Mouse (Mus musculus) left cerebral cortex, adult 11 months (tissue): ENCODE measurements around the gene Dapk3.
A peak's percentile ranks its signal among the peaks of the same experiment; 100 is the strongest.
"Not testable (repeated sequence)": the region's sequence is repeated elsewhere in the genome, so short reads cannot be mapped to it uniquely, and the experiment has no call there.

Source experiments
- DNase-seq: peaks from one replicate; pipeline ENCODE4 v3.0.0; 2022; ENCODE audit warnings: low spot score

The Dapk3 gene

DNA sequence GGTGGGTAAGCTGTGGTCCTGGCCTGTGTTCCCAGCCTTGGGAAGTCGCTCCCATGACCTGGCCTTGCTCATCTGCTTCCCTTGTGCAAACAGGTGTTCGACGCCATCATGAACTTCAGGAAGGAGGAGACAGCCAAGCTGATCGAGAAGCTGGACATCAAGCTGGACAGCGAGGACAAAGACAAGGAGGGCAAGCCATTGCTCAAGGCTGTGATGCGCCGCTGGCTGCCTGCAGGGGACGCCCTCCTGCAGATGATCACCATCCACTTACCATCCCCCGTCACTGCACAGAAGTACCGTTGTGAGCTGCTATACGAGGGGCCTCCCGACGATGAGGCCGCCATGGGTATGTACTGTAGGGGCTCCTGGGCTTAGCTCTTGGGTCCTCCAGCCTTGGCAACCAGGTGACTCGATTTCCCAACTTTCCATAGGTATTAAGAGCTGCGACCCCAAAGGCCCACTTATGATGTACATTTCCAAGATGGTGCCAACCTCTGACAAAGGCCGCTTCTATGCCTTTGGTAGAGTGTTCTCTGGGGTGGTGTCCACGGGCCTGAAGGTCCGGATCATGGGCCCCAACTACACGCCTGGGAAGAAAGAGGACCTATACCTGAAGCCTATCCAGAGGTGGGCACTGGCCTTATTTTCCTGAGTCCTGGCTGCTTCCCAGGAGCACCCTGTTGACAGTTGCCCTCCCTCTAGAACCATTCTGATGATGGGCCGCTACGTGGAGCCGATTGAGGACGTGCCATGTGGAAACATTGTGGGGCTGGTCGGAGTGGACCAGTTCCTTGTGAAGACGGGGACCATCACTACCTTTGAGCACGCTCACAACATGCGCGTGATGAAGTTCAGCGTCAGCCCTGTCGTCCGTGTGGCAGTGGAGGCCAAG lies 3.1 kb upstream of the Dapk3 start:
- no peak for DNase-seq

DNA sequence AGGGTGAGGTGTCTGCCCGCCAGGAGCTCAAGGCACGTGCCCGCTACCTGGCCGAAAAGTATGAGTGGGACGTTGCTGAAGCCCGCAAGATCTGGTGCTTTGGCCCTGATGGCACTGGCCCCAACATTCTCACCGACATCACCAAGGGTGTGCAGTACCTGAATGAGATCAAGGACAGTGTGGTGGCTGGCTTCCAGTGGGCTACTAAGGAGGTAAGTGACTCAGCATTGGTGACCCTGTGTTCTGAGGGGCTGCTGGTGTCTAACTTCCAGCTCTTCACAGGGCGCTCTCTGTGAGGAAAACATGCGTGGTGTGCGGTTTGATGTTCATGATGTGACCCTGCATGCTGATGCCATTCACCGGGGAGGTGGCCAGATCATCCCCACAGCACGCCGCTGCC lies 1.9 kb upstream of the Dapk3 start:
- no peak for DNase-seq

DNA sequence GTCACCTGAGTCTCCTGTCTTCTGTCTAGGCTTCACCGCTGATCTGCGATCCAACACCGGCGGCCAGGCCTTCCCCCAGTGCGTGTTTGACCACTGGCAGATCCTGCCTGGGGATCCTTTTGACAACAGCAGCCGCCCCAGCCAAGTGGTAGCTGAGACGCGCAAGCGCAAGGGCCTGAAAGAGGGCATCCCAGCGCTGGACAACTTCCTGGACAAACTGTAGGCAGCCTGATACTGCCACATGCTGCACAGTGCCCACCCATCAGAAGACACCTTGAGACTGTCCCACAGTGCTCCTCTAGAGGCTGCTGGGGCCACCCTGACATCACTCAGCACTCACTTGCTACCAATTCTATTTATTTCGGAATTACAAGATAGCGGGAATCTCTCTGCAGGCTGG lies 945 bp upstream of the Dapk3 start:
- not testable (repeated sequence) for DNase-seq

DNA sequence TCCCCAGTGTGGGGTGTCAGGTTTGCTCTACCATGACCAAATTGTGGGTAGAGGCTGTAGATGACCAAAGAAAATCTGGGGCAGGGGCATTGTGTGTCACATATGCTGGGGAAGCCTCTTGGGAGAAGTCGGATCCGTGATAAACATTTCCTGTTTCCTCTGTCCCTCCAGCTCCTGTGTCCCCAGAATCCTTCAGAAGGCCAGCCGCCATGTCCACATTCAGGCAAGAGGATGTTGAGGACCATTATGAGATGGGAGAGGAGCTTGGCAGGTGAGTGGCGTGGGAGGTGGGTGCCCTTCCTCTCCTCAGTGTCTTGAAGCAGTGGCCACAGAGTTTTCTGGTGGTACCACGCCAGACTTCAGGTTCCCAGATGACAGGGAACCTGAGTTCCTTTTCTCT lies 1.0 kb downstream of the Dapk3 start, which contains the start of gene 4930442H23Rik:
4930442H23Rik (minus strand) TSS at position 45 of the 400 bp plus-strand sequence.
- DNase-seq = no peak

DNA sequence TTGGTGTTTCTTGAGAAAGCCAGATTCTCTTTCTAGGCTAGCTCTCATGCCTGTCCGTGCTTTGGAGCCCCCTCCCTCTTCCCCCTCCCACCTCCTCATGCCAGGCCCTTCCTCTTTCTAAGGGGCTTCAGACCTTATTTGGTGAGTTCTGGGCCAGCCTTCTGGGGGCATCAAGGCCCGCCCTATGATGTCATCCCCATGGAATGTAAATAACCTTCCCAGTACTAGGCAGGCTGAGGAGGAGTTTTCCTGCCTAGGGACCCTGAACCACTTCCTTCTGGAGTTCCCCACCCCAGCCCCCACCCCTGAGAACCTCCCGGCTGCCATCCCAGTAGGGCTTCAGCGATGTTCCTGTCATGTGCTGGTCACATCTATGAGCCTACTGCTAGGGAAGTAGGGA lies 2.0 kb downstream of the Dapk3 start:
- DNase-seq = no peak

DNA sequence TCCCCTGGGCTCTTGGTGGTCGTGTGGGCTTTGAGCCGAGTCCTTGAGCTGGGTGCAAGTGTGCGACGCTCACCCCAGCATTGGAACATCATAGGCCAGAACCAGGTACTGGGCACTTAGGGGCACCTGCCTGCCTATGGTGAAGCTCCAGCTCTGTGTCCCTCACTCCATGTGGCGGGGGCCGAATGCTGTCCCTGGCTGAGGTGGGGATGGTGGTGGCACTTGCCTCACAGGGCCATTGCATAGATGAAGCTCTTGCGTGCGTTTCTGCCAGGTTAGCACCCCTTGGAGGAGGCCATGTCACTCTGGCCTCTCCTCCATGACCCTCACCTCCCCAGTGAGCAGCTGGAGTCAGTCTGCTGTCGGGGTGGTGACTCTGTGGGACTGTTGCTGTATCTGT lies 4.4 kb downstream of the Dapk3 start:
- no peak for DNase-seq

DNA sequence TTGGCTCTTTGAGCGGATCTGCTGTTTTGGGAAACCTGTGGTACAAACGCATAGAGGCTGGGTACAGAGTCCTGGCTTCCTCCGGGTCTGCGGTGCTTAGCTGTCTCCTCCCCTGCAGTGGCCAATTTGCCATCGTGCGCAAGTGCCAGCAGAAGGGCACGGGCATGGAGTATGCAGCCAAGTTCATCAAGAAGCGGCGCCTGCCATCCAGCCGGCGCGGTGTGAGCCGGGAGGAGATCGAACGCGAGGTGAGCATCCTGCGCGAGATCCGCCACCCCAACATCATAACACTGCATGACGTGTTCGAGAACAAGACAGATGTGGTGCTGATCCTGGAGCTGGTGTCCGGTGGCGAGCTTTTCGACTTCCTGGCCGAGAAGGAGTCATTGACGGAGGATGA lies 7.0 kb downstream of the Dapk3 start:
- DNase-seq = no peak

DNA sequence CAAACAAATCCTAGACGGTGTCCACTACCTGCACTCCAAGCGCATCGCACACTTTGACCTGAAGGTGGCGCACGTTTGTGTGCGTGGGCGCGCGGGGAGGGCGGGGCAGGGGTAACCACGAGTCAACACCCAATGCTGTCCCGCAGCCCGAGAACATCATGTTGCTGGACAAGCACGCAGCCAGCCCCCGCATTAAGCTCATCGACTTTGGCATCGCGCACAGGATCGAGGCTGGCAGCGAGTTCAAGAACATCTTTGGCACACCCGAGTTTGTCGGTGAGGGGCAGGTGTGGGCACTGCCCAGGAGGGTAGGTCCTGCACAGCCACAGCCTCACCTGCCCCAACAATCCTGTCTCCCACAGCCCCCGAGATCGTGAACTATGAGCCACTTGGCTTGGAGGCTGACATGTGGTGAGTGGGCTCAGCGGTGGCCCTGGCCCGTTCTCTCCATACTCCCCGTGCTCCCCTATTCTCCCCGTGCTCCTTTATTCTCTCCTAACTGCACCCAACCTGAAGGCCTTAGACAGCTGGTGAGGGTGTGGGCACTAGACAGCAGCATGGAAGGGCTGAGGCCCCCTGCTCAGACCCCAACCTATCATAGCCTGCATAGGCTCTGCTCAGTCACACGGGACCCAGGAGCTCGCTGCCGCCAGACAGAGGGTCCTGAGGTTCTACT lies 7.6 kb downstream of the Dapk3 start:
- no peak for DNase-seq

DNA sequence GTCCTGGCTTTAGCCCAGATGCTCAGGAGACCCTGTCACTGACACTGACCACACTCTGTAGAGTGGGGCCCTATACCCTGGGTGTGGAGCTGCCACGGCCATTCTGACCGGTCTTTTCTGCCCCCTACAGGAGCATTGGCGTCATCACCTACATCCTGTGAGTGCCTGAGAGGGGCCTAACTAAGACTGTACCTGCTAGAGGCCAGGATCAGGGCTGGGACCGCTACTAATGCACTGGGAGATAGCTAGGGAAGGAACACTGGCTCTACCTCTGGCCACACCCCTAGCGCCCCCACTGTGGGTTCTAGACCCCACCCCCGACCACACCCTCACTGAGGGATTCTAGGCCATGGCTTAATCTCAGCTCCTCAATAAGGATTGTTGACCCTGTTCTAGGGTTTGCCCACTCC lies 8.1 kb downstream of the Dapk3 start:
- no peak for DNase-seq

DNA sequence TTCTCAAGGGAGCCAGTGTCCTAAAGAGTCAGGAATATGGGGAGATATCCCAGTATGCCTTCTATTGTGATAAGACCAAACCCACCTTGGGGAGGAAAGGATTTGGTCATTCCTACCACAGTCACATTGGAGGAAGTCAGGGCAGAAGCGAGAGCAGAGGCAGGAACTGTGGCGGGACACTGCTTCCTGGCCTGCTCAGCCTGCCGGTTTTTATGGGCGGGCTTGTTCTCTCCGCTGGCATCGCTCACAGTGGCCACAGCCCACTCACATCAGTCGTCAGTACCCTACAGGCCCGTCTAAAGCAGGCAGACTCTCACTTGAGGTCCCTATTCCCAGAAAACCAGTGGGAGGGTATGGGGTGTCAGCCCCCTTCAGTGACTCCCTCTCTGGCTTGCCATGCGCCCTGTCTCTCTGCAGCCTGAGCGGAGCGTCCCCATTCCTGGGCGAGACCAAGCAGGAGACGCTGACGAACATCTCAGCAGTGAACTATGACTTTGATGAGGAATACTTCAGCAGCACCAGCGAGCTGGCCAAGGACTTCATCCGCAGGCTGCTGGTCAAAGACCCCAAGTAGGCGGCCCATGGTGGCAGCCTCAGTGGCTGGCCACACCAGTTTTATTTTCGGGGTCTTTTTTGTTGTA lies 8.7 kb downstream of the Dapk3 start:
- DNase-seq = no peak

DNA sequence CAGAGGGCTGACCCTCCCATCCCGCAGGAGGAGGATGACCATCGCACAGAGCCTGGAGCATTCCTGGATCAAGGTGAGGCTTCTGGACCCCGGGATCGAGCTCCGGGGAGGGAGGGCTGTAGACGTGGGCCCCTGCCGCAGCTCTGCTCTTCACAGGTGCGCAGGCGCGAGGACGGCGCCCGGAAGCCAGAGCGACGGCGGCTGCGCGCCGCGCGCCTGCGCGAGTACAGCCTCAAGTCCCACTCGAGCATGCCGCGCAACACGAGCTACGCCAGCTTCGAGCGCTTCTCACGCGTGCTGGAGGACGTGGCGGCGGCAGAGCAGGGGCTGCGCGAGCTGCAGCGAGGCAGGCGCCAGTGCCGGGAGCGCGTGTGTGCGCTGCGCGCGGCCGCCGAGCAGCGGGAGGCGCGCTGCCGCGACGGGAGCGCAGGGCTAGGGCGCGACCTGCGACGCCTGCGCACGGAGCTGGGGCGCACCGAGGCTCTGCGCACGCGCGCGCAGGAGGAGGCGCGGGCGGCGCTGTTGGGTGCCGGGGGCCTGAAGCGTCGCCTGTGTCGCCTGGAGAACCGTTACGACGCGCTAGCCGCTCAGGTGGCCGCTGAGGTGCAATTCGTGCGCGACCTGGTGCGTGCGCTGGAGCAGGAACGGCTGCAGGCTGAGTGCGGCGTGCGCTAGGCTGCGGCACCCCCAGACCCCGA lies 9.6 kb downstream of the Dapk3 start:
- peak; percentile 86 for DNase-seq

DNA sequence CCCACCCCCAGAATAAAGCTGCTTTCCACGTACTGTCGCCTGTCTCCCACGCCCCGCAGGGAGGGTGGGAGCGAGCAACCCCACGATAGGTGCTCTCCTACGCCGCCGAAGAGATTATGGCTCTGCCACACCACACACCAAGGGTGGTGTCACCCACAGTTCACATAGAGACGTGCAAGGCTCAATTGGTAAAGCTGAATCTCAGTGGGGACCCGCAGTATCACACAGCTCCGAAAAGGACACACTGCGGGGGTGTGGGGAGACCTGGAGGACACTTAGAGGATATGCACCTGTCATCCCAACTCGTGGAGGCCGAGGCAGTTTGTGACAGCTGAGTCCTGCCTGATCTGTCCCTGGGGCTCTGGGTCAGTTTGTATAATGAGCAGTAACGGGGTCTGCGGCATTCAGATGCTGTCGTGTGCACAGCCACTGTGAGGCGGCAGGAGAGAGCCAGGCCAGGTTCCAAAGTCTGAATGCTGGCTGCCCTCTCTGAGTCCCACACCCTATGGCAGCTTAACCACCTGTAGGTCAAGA lies 10.2 kb downstream of the Dapk3 start:
- DNase-seq = no peak

DNA sequence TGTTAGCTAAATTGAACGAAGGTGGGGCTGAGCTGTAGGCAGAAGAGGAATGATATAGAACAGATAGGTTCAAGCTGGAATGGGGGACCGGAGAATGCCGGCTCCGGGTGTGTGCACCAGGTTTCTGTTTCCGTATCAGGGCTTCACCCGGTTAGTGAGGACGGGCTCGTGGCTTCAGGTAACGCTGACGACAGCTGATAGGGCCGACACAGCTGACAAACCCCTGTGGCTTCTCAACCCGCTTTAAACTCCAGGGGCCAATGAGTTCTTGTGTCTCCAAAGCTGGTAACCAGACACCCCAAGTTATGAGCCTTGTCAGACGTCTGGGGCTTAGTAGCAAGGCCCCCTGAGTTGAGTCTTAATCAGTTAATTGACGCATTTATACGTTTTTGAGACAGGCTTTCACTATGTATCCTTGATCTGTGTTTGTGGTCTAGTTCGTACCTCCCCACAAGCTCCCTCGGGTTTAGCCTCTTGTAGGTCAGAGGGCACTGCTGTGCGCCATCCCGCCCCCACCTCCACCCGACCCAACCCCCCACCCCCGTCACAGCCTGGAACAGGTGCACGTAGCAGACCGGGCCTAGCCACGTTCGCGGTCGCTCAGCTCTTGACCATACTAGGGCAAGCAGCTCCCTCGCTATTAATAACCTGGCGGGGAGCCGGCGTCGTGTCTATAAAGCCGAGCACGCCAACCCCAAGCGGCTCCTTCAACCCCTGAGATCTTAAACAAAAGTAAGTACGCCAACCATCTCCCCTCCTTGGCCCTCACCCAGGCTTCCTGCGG lies 11.4 kb downstream of the Dapk3 start:
- DNase-seq = no peak

DNA sequence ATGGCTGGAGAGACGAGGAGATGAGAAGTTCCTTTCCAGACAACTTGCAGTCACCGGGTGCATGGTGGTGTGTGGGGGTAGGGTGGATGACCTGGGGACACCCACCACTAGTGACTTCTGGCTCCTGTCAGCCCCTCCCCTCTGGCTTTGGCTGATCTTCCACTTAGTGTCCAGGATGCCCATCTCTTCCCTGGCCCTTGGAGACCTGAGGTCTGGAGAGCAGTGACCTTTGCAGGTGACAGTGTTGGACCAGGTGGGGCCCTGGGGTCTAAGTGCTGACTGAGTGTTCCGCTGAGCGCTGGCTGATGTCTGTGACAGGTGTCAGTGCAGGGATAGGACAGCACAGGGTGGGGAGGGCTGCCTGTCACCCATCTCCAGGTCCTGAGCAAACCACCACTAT lies 12.5 kb downstream of the Dapk3 start:
- no peak for DNase-seq

DNA sequence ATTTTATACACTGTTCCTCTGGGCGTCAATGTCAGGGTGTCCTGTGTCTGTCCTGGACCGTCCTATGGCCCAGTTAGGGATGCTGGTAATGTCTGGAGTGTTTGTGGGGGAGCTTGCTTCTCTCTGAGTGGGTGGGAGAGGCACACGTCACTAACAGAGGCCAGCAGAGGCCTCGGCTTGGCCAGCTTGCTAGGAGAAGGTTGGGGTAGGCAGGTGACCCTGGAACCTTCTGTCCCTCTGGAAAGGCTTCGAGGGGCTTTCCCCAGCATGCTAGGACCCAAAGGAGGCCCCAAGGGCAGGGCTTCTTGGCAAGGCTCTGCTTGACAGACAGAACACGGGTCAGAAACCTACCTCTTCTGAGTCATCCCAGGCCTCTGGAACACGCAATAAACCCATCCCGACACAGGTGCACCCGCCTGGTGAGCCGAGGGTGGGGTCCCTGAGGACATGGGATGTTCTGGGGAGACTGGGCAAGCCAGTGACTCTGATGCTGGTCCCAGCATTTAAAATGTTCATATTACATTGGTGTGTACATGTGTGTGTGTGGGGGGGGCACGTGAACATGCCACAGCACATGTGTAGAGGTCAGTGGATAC lies 13.8 kb downstream of the Dapk3 start:
- DNase-seq = no peak

DNA sequence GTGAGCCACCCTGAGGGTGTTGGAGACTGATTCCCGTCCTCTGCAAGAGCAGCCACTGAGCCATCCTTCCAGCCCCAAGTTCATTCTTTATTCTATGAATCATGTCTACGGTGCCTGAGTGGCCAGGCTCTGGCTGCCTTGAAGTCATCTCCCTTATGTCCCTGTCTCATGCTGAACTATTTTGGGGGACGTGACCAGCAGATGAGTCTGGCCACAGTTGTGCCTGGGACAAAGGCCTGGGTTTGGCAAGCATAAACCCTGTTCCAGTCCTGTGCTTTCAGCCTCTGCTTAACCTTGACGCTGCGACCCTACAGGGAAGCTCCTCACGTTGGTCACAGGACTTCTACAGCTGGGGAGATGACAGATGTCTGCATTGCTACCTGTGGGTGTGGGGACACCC lies 14.5 kb downstream of the Dapk3 start:
- DNase-seq = no peak

DNA sequence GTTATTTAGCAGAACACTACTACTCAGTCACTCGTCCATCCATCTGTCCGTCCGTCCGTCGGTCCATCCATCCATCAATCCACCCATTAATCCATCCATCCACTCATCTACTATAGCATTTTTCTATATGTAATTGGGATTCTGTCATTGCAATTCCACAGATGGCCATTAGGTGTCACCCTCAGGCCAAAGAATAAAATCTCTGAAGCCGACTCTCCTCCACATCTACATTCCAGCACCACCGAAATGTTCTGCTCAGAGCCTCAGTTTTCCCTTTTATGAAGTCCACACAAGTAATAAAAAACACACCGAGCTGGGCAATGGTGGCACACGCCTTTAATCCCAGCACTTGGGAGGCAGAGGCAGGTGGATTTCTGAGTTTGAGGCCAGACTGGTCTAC lies 15.4 kb downstream of the Dapk3 start:
- no peak for DNase-seq

DNA sequence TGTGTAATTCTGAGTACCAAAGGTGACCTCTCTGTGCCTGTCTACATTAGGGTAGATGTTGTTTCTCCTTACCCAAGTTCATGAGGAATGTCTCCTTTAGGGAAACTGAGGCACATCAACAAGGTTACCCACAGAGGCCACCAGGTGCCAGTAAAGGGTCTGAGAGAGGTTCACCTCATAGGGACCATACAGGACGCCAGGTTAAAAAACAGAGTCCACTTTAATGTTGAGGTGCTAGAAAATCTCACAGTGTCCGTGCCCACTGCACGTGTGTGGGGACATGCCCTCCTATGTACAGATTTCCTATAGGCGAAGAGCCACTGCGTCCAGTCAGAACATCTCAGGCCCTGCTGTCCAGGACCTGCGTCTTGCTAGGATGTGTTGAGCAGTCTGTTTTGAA lies 16.2 kb downstream of the Dapk3 start:
- DNase-seq = no peak

DNA sequence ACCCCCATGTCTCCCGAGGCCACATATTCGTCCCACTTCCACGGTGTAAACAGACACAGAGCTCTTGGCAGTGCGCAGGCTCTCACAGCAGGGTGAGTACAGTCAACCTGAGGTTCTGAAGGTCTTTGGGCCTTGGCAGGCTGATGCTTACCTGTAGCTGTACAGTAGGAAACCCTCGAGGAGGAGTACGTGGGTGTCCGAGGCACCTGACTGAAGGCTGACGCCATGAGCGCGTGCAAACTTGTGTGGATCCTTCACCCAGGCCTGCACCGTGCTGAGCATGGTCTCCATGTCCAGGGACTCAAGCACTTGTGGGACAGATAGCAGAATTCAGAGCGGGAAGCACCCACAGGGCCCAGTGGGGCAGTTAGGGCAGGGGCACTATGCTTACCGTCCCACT lies 17.3 kb downstream of the Dapk3 start:
- DNase-seq = no peak

DNA sequence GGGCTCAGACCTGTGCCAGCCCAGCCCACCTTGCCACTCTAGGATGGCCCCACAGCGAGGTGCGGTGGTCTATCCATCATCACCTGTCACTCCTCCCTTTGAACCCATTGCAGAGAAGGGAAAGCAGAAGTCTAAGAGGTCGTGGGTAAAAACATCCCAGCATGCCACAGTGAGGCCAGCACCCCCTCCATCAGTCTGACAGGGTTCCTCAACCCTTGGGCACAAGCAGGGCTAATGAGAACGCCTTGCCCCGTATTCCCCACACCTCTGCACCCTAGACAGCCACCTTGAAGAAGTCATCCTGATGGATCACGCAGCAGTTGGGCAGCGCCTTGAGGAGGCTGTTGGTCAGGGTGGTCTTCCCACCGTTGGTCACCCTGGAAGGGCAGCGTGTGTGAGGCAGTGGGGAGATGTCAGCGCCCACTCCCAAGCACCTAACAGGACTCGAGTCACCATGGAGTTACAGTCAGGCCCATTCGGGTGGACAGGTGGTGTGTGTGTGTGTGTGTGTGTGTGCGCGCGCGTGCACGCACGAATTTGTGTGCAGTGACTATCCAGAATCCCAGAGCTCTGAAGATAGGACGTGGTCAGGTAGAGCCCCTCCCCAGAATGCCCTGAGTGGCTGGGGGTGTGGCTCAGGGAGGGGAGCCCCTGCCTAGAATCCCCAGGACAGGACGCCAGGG lies 17.9 kb downstream of the Dapk3 start:
- DNase-seq = no peak
